Mouse (Mus musculus) thymus, adult 2 months (tissue): ENCODE data around the gene Gm28048.

ENCODE experiments used
- CTCF ChIP-seq: fragments of 200-500 bp; IDR thresholded peaks from 2 replicates; pipeline ENCODE4 v1.5.1; 2012; ENCODE audit warnings: mild to moderate bottlenecking, control low read depth, low read length, moderate library complexity, borderline replicate concordance; ENCODE audit not compliant: control insufficient read depth, poor library complexity, insufficient read depth; ENCODE audit errors: extremely low read depth
- POLR2A ChIP-seq: fragments of 200-500 bp; IDR thresholded peaks from 2 replicates; pipeline ENCODE4 v1.6.1; 2012; ENCODE audit warnings: mild to moderate bottlenecking, low read length, control low read depth, moderate library complexity; ENCODE audit not compliant: control insufficient read depth, poor library complexity, insufficient read depth; ENCODE audit errors: extremely low read depth

DNA sequence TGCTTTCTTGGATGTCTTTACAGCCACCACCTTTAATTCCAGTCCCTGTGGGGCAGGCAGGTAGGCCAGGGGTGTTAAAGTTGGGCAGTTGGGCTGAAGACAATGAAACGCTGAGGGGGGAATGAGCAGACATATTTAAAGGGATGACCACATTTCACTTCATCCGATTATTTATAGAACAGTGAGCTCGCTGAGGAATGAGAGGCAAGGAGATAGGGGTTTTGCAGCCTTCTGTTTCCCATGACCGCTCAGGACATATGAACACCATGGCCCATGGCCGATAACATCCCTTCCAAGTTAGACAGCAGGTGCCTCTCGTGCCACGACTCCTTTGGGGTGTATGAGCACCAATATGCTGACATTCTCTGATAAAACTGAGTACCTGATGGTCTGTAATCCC, 70.1 kb downstream of the Gm28048 start:
- TF ChIP-seq CTCF (no peak), POLR2A (no peak)
